Mouse (Mus musculus) G1E (cell line): ENCODE results near the gene Sp2. TPM values are rescaled to one million over a fixed set of nuclear protein-coding genes. Genes with fewer than 3 reads are reported as not detected.

ENCODE experiments used
- ATAC-seq: 2 replicates; pipeline ENCODE4 v1.8.0; 2016; ENCODE audit warnings: mild to moderate bottlenecking; ENCODE audit not compliant: insufficient number of reproducible peaks, poor library complexity, low FRiP score, severe bottlenecking; ENCODE audit errors: extremely low read depth
- DNase-seq: peaks from one replicate; pipeline ENCODE4 v3.0.0; 2012; ENCODE audit warnings: low spot score
- H3K27me3 ChIP-seq: 2 replicates; pipeline ENCODE4 v1.6.1; 2012; ENCODE audit warnings: mild to moderate bottlenecking, low read length, inconsistent platforms; ENCODE audit not compliant: insufficient read depth
- H3K36me3 ChIP-seq: replicated peaks from 2 replicates; pipeline ENCODE3; 2012; ENCODE audit warnings: mild to moderate bottlenecking, inconsistent platforms
- H3K4me1 ChIP-seq: 2 replicates; pipeline ENCODE4 v1.6.1; 2012; ENCODE audit warnings: low read depth, low read length, inconsistent platforms, mixed read lengths; ENCODE audit not compliant: insufficient read depth
- H3K4me3 ChIP-seq: 2 replicates; pipeline ENCODE4 v1.5.1; 2012; ENCODE audit warnings: low read depth, mild to moderate bottlenecking, inconsistent platforms, low read length, moderate library complexity, mixed read lengths
- H3K9me3 ChIP-seq: replicated peaks from 2 replicates; pipeline ENCODE4 v1.6.1; 2012; ENCODE audit warnings: inconsistent platforms
- CTCF ChIP-seq: IDR thresholded peaks from 2 replicates; pipeline ENCODE4 v1.5.1; 2012; ENCODE audit warnings: low read depth, low read length, inconsistent platforms, mixed read lengths
- GATA1 ChIP-seq: IDR thresholded peaks from 2 replicates; pipeline ENCODE4 v1.6.1; 2012; ENCODE audit warnings: borderline replicate concordance, low read length, inconsistent platforms, mixed read lengths
- GATA2 ChIP-seq: IDR thresholded peaks from 2 replicates; pipeline ENCODE4 v1.6.1; 2012; ENCODE audit warnings: low read depth, low read length, inconsistent platforms, borderline replicate concordance
- POLR2AphosphoS5 ChIP-seq: IDR thresholded peaks from 2 replicates; pipeline ENCODE4 v1.6.1; 2012; ENCODE audit warnings: low read depth, low read length, inconsistent platforms; ENCODE audit not compliant: insufficient replicate concordance
- TAL1 ChIP-seq: conservative IDR thresholded peaks from 2 replicates; pipeline ENCODE4 v1.6.1; 2012; ENCODE audit warnings: low read depth, low read length, inconsistent platforms, mixed read lengths
- polyA plus RNA-seq: library from polyadenylated mRNA; stranded (reverse); fragments of >175 nt; gene quantifications from 2 replicates; pipeline ENCODE4 v1.2.3, GENCODE M21; 2012
- total RNA-seq, 2 experiments: library from RNA; stranded (forward) in 1 of 2; stranded (reverse) in 1 of 2; fragments of 200-1000 nt in 1 of 2; fragments of >200 nt in 1 of 2; fragmentation: Nextera tagmentation in 1 of 2; gene quantifications; 2 replicates each; pipeline ENCODE4 v1.2.3; 2014 to 2017

Sp2 gene
- total and polyA plus RNA-seq, 3 experiments = 1.6 to 46.6 (median 27.9) TPM

GRCm38 (mm10) chr11:96917415-96917814 is 65.3 kb downstream of the Sp2 start:
- H3K4me3 ChIP-seq = peak overlapping the region; percentile 21; the same call in 1 of the 2 replicates
- no peaks in the 10 kb centered on the region for H3K27me3 ChIP-seq
- no peaks in the 10 kb centered on the region for H3K9me3 ChIP-seq
- H3K4me1 ChIP-seq = peaks cover 71% of the 10 kb centered on the region
- TF ChIP-seq TAL1 = peak; percentile 83
- TF ChIP-seq CTCF = no peak
- no peak for TF ChIP-seq POLR2AphosphoS5
- TF ChIP-seq GATA2 = no peak
- TF ChIP-seq GATA1 = no peak
- ATAC-seq (no peak), DNase-seq (peak; percentile 40)
- peaks cover 27% of the 10 kb centered on the region for H3K36me3 ChIP-seq

- Histone ChIP-seq H3K4me3 (peak overlapping the region; percentile 79; the same call in 1 of the 2 replicates), H3K9me3 (no peaks in the 10 kb centered on the region), H3K27me3 (no peaks in the 10 kb centered on the region), H3K36me3 (peaks cover 32% of the 10 kb centered on the region), H3K4me1 (peaks cover 69% of the 10 kb centered on the region)
- DNase-seq = no peak
- ATAC-seq = no peak
- TF ChIP-seq GATA2 (no peak), CTCF (no peak), GATA1 (no peak), POLR2AphosphoS5 (no peak), TAL1 (no peak)
Observed at GRCm38 (mm10) chr11:96916885-96917396, 65.8 kb downstream of the Sp2 start.

- TF ChIP-seq CTCF = peak; percentile 38
- no peak for TF ChIP-seq GATA2
- H3K9me3 ChIP-seq = no peaks in the 10 kb centered on the region
- peaks cover 68% of the 10 kb centered on the region for H3K4me1 ChIP-seq
- peak; percentile 95 for DNase-seq
- peak; percentile 98 for ATAC-seq
- peaks cover 39% of the 10 kb centered on the region for H3K36me3 ChIP-seq
- peak within 1 kb of the TSS; percentile 79 for H3K4me3 ChIP-seq
- no peaks in the 10 kb centered on the region for H3K27me3 ChIP-seq
Observed at GRCm38 (mm10) chr11:96916044-96916884, 66.5 kb downstream of the Sp2 start, which contains the start of gene Cdk5rap3. Cdk5rap3 (minus strand) TSS chr11:96916496.

GRCm38 (mm10) chr11:96912682-96913081 is 70.1 kb downstream of the Sp2 start:
- H3K4me1 ChIP-seq = peaks cover 37% of the 10 kb centered on the region
- H3K36me3 ChIP-seq = peaks cover 75% of the 10 kb centered on the region
- TF ChIP-seq POLR2AphosphoS5 = no peak
- no peak for DNase-seq
- H3K4me3 ChIP-seq = no peak overlapping the region
- no peaks in the 10 kb centered on the region for H3K27me3 ChIP-seq
- ATAC-seq = no peak
- no peaks in the 10 kb centered on the region for H3K9me3 ChIP-seq

- no peaks in the 10 kb centered on the region for H3K27me3 ChIP-seq
- H3K4me3 ChIP-seq = no peak overlapping the region
- peaks cover 95% of the 10 kb centered on the region for H3K36me3 ChIP-seq
- peaks cover 28% of the 10 kb centered on the region for H3K4me1 ChIP-seq
- H3K9me3 ChIP-seq = no peaks in the 10 kb centered on the region
- TF ChIP-seq CTCF (peak; percentile 40; the same call in 1 of the 2 replicates), TAL1 (no peak)
- DNase-seq (peak; percentile 63), ATAC-seq (peak; percentile 40; the same call in 1 of the 2 replicates)
Observed at GRCm38 (mm10) chr11:96910003-96910402, 72.8 kb downstream of the Sp2 start.

- no peaks in the 10 kb centered on the region for H3K9me3 ChIP-seq
- ATAC-seq (no peak), DNase-seq (no peak)
- H3K4me1 ChIP-seq = peaks cover 23% of the 10 kb centered on the region
- no peak for TF ChIP-seq POLR2AphosphoS5
- no peak for TF ChIP-seq GATA2
- no peak for TF ChIP-seq TAL1
- no peak for TF ChIP-seq CTCF
- no peak for TF ChIP-seq GATA1
- no peaks in the 10 kb centered on the region for H3K27me3 ChIP-seq
- peaks cover 82% of the 10 kb centered on the region for H3K36me3 ChIP-seq
- no peak overlapping the region for H3K4me3 ChIP-seq
Observed at GRCm38 (mm10) chr11:96908594-96908993, 74.2 kb downstream of the Sp2 start.
